Mouse (Mus musculus): ENCODE data around the gene Kif6. TPM values are rescaled to one million over a fixed set of nuclear protein-coding genes. Genes with fewer than 3 reads are reported as not detected.

Gene Kif6
- polyA plus RNA-seq, 1 experiment from 2014 or later: 3.1 TPM

GRCm38 (mm10) chr17:49927611-49928010, 312.7 kb downstream of the Kif6 start:
- H3K27ac ChIP-seq (replicated peaks; ENCODE audit: low read depth, low read length): no peak overlapping the region
- H3K4me2 ChIP-seq (ENCODE audit: low read depth, low read length): no peak overlapping the region
- H3K36me3 ChIP-seq (replicated peaks; ENCODE audit: control insufficient read depth, insufficient read depth, low read depth, low read length): no peaks in the 10 kb centered on the region
- WGBS: 89% methylated on average over 2 of the region's 2 CpGs
- H3K4me3 ChIP-seq (ENCODE audit: low read depth, low read length): no peak overlapping the region
- H3K4me1 ChIP-seq (ENCODE audit: control insufficient read depth, insufficient read depth, low read length): no peaks in the 10 kb centered on the region
- ATAC-seq (replicated peaks; ENCODE audit: insufficient number of reproducible peaks, low FRiP score, low TSS enrichment, low read depth): no peak
- H3K27me3 ChIP-seq (ENCODE audit: control insufficient read depth, insufficient read depth, low read length): no peaks in the 10 kb centered on the region
- no peak for DNase-seq (ENCODE audit: low spot score)
- H3K9me3 ChIP-seq (replicated peaks; ENCODE audit: control insufficient read depth, low read length): no peaks in the 10 kb centered on the region
- no peak overlapping the region for H3K9ac ChIP-seq (replicated peaks; ENCODE audit: low read length)

DNA sequence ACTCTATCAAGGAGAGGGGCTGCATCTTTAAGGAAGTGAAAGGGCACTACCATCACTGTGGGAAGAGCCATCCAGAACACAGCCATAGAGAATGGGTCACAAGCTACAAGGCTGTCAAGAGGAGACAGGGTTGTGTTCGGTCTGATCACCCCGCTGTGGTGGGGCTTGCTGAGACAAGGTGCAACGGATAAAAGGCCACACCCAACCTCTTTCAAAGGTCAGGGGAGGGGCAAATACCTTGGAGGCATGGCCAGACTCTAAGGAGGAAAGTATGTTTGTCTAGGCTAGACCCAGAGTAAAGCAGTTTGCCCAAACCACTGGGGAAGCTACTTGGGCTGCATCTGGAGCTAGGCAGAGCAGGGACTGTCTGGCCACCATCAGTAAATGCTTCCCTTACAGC, 318.9 kb downstream of the Kif6 start:
- WGBS: 70% methylated on average over 3 of the region's 3 CpGs
- Histone ChIP-seq H3K9me3 (replicated peaks; ENCODE audit: control insufficient read depth, low read length) (no peaks in the 10 kb centered on the region), H3K27ac (replicated peaks; ENCODE audit: low read depth, low read length) (no peak overlapping the region)

DNA sequence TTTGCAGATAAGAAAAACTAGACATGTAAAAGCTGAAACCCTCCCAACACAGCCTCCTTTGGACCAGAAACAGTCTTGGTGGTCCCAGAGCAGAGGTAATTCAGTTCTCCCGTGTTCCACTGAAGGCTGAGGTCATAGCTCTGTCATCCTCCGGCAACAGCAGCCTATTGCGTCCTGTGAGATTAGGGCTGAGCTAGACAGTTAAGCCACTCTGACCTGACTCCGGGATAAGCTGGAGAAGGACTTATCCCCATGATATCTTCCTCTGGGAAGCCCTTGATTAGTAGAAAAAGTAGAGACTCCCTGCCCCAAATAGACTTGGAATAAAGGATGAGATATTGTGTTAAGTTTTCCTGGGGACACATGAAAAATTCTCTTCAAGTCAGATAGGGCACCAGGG, 319.6 kb downstream of the Kif6 start:
- H3K4me3 ChIP-seq (ENCODE audit: low read depth, low read length): no peak overlapping the region
- no peaks in the 10 kb centered on the region for H3K9me3 ChIP-seq (replicated peaks; ENCODE audit: control insufficient read depth, low read length)
- H3K4me1 ChIP-seq (ENCODE audit: control insufficient read depth, insufficient read depth, low read length): no peaks in the 10 kb centered on the region
- DNase-seq (ENCODE audit: low spot score) (no peak), ATAC-seq (replicated peaks; ENCODE audit: insufficient number of reproducible peaks, low FRiP score, low TSS enrichment, low read depth) (no peak)
- H3K4me2 ChIP-seq (ENCODE audit: low read depth, low read length): no peak overlapping the region
- no peaks in the 10 kb centered on the region for H3K36me3 ChIP-seq (replicated peaks; ENCODE audit: control insufficient read depth, insufficient read depth, low read depth, low read length)
- 71% methylated on average over 4 of the region's 4 CpGs for WGBS
- H3K27me3 ChIP-seq (ENCODE audit: control insufficient read depth, insufficient read depth, low read length): no peaks in the 10 kb centered on the region
- H3K9ac ChIP-seq (replicated peaks; ENCODE audit: low read length): no peak overlapping the region
- no peak overlapping the region for H3K27ac ChIP-seq (replicated peaks; ENCODE audit: low read depth, low read length)

More for the DNA sequence above, 318.9 kb downstream of the Kif6 start:
- DNase-seq (ENCODE audit: low spot score) (no peak), ATAC-seq (replicated peaks; ENCODE audit: insufficient number of reproducible peaks, low FRiP score, low TSS enrichment, low read depth) (no peak)
- Histone ChIP-seq H3K27me3 (ENCODE audit: control insufficient read depth, insufficient read depth, low read length) (no peaks in the 10 kb centered on the region), H3K4me1 (ENCODE audit: control insufficient read depth, insufficient read depth, low read length) (no peaks in the 10 kb centered on the region), H3K9ac (replicated peaks; ENCODE audit: low read length) (no peak overlapping the region), H3K4me2 (ENCODE audit: low read depth, low read length) (no peak overlapping the region), H3K4me3 (ENCODE audit: low read depth, low read length) (no peak overlapping the region), H3K36me3 (replicated peaks; ENCODE audit: control insufficient read depth, insufficient read depth, low read depth, low read length) (no peaks in the 10 kb centered on the region)

GRCm38 (mm10) chr17:49935602-49936205, 320.8 kb downstream of the Kif6 start:
- ATAC-seq (replicated peaks; ENCODE audit: insufficient number of reproducible peaks, low FRiP score, low TSS enrichment, low read depth) (no peak; the same call in 1 of the 2 replicates), DNase-seq (ENCODE audit: low spot score) (peak; percentile 83)
- 6% methylated on average over 4 of the region's 4 CpGs for WGBS
- Histone ChIP-seq H3K4me2 (ENCODE audit: low read depth, low read length) (no peak overlapping the region), H3K36me3 (replicated peaks; ENCODE audit: control insufficient read depth, insufficient read depth, low read depth, low read length) (no peaks in the 10 kb centered on the region), H3K9ac (replicated peaks; ENCODE audit: low read length) (no peak overlapping the region), H3K27me3 (ENCODE audit: control insufficient read depth, insufficient read depth, low read length) (no peaks in the 10 kb centered on the region), H3K4me1 (ENCODE audit: control insufficient read depth, insufficient read depth, low read length) (no peaks in the 10 kb centered on the region), H3K4me3 (ENCODE audit: low read depth, low read length) (no peak overlapping the region), H3K27ac (replicated peaks; ENCODE audit: low read depth, low read length) (no peak overlapping the region), H3K9me3 (replicated peaks; ENCODE audit: control insufficient read depth, low read length) (no peaks in the 10 kb centered on the region)

DNA sequence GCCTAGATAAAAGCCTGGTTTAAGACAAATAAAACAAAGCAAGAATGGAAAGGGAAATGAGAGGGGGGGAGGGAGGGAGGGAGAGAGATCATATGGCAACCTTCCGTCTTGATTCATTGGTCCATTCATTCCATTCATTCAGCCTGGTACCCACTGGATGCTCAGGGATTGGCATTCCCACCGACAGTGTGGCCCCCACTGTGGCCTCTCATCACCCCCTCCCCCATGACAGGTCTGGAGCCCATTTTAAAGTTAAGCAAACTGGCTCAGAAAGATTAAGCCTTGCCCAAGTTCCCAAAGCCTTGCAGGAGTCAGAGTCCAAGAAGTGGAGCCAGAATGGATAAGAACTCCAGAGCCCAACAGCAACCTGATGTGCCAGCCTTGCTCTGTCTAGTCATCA, 321.3 kb downstream of the Kif6 start:
- no peak for ATAC-seq (replicated peaks; ENCODE audit: insufficient number of reproducible peaks, low FRiP score, low TSS enrichment, low read depth)
- DNase-seq (ENCODE audit: low spot score): peak; percentile 8
- Histone ChIP-seq H3K9ac (replicated peaks; ENCODE audit: low read length) (no peak overlapping the region), H3K4me2 (ENCODE audit: low read depth, low read length) (no peak overlapping the region), H3K27me3 (ENCODE audit: control insufficient read depth, insufficient read depth, low read length) (no peaks in the 10 kb centered on the region), H3K27ac (replicated peaks; ENCODE audit: low read depth, low read length) (no peak overlapping the region), H3K9me3 (replicated peaks; ENCODE audit: control insufficient read depth, low read length) (no peaks in the 10 kb centered on the region), H3K36me3 (replicated peaks; ENCODE audit: control insufficient read depth, insufficient read depth, low read depth, low read length) (no peaks in the 10 kb centered on the region), H3K4me3 (ENCODE audit: low read depth, low read length) (no peak overlapping the region), H3K4me1 (ENCODE audit: control insufficient read depth, insufficient read depth, low read length) (no peaks in the 10 kb centered on the region)
- 8% methylated on average over 2 of the region's 2 CpGs for WGBS

- Histone ChIP-seq H3K9ac (replicated peaks; ENCODE audit: low read length) (no peak overlapping the region), H3K4me3 (ENCODE audit: low read depth, low read length) (no peak overlapping the region), H3K36me3 (replicated peaks; ENCODE audit: control insufficient read depth, insufficient read depth, low read depth, low read length) (no peaks in the 10 kb centered on the region), H3K4me1 (ENCODE audit: control insufficient read depth, insufficient read depth, low read length) (no peaks in the 10 kb centered on the region), H3K27me3 (ENCODE audit: control insufficient read depth, insufficient read depth, low read length) (no peaks in the 10 kb centered on the region), H3K9me3 (replicated peaks; ENCODE audit: control insufficient read depth, low read length) (no peaks in the 10 kb centered on the region), H3K4me2 (ENCODE audit: low read depth, low read length) (no peak overlapping the region), H3K27ac (replicated peaks; ENCODE audit: low read depth, low read length) (no peak overlapping the region)
- no peak for ATAC-seq (replicated peaks; ENCODE audit: insufficient number of reproducible peaks, low FRiP score, low TSS enrichment, low read depth)
- DNase-seq (ENCODE audit: low spot score): no peak
- 75% methylated on average over 7 of the region's 7 CpGs for WGBS
Measured at GRCm38 (mm10) chr17:49939146-49939545, 324.2 kb downstream of the Kif6 start.

GRCm38 (mm10) chr17:49942674-49943073, 327.7 kb downstream of the Kif6 start:
- Histone ChIP-seq H3K9ac (replicated peaks; ENCODE audit: low read length) (no peak overlapping the region), H3K36me3 (replicated peaks; ENCODE audit: control insufficient read depth, insufficient read depth, low read depth, low read length) (no peaks in the 10 kb centered on the region), H3K4me3 (ENCODE audit: low read depth, low read length) (no peak overlapping the region), H3K27me3 (ENCODE audit: control insufficient read depth, insufficient read depth, low read length) (no peaks in the 10 kb centered on the region), H3K4me2 (ENCODE audit: low read depth, low read length) (no peak overlapping the region), H3K9me3 (replicated peaks; ENCODE audit: control insufficient read depth, low read length) (no peaks in the 10 kb centered on the region), H3K4me1 (ENCODE audit: control insufficient read depth, insufficient read depth, low read length) (no peaks in the 10 kb centered on the region), H3K27ac (replicated peaks; ENCODE audit: low read depth, low read length) (no peak overlapping the region)
- 64% methylated on average over 6 of the region's 6 CpGs for WGBS
- ATAC-seq (replicated peaks; ENCODE audit: insufficient number of reproducible peaks, low FRiP score, low TSS enrichment, low read depth) (no peak), DNase-seq (ENCODE audit: low spot score) (peak; percentile 50)

DNA sequence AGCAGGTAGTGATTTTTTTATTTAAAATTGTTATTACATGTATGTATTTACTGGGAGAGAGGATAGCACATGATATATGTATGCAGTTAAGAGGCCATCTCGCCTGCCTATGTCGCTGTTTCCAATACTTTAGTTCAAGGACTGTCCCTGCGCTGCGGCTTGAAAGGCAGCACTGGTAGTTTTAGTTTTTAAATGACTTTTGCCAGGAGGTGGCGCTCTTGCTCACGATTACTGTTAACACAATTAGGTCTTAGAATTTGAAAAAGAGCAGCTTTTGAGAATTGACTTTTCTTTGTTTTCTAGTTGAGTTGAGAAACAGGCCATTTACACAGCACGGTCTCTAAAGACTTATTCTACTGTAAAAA, 336.5 kb downstream of the Kif6 start:
- Histone ChIP-seq H3K4me1 (ENCODE audit: control insufficient read depth, insufficient read depth, low read length) (no peaks in the 10 kb centered on the region), H3K27ac (replicated peaks; ENCODE audit: low read depth, low read length) (no peak overlapping the region), H3K36me3 (replicated peaks; ENCODE audit: control insufficient read depth, insufficient read depth, low read depth, low read length) (no peaks in the 10 kb centered on the region), H3K4me3 (ENCODE audit: low read depth, low read length) (no peak overlapping the region), H3K9me3 (replicated peaks; ENCODE audit: control insufficient read depth, low read length) (no peaks in the 10 kb centered on the region), H3K27me3 (ENCODE audit: control insufficient read depth, insufficient read depth, low read length) (no peaks in the 10 kb centered on the region), H3K9ac (replicated peaks; ENCODE audit: low read length) (no peak overlapping the region), H3K4me2 (ENCODE audit: low read depth, low read length) (no peak overlapping the region)
- ATAC-seq (replicated peaks; ENCODE audit: insufficient number of reproducible peaks, low FRiP score, low TSS enrichment, low read depth) (no peak), DNase-seq (ENCODE audit: low spot score) (peak; percentile 90)
- WGBS: 11% methylated on average over 7 of the region's 7 CpGs

Measured in embryonic facial prominence, embryonic 11.5 days (tissue).